17 mouse cellular contexts compared by ENCODE assay signal in genomic region chr8:106888803-106889202, GRCm38 (mm10). TPM values are rescaled to one million over a fixed set of nuclear protein-coding genes. Genes with fewer than 3 reads are reported as not detected.
DNase-seq lines count a peak whose midpoint lies in the region; TF ChIP-seq lines count a peak whose summit lies in the region.
"Had no signal": no experiment of that assay in that cellular context is flagged by ENCODE, and none has a peak within 500 bp of the region (broad histone marks: within the 10 kb centered on the region; RNA-seq: fewer than 3 reads in every experiment).

No protein-coding gene starts in this region.

- no peak overlapping the region for H3K4me3 ChIP-seq in gastrocnemius, adult 2 months
- H3K4me3 ChIP-seq: embryonic facial prominence, embryonic 13.5 days; forebrain, embryonic 13.5 days; heart, adult 2 months; hindbrain, embryonic 12.5 days had no signal

- intact Hi-C loops in gastrocnemius, adult 2 months (cut with DNase I): loop anchor here (5.0 kb wide), 1 partner anchor 192 kb away; no protein-coding TSS in a partner anchor

- DNase-seq in gastrocnemius, adult 2 months: no peak
- DNase-seq in gastrocnemius, postnatal 10 days: no peak
- peak; percentile 42 for DNase-seq in 416B (ENCODE audit: low read depth)
- peak; percentile 30 for DNase-seq in CD4-positive helper T cell, adult 2 months (ENCODE audit: low read depth, low spot score)
- DNase-seq in induced T-regulatory cell, adult 2 months (ENCODE audit: low read depth): peak; percentile 61
- no peak for DNase-seq in thymus, postnatal 4 days
- no peak for DNase-seq in right cerebral cortex, postnatal 10 days (ENCODE audit: low spot score in 2 of 2)
- DNase-seq: adrenal gland, postnatal 10 days; cerebellum, adult 11-12 months; cerebellum, adult 9-10 months; cerebellum, postnatal 25 days; heart, adult 2 months; heart, postnatal 4 days; kidney, adult 8-10 months had no signal

- H3K27ac ChIP-seq in gastrocnemius, adult 2 months: peak overlapping the region; percentile 46; the same call in 1 of the 2 replicates
- H3K27ac ChIP-seq: forebrain, embryonic 13.5 days; heart, adult 2 months; hindbrain, embryonic 12.5 days had no signal

- no peak for TF ChIP-seq CTCF in gastrocnemius, adult 2 months (IDR thresholded peaks at IDR 0.05)

RNA-seq across cellular contexts. Expression of gene Utp4, which starts 4.6 kb away (rescaled TPM):
- 10 to 100 TPM; 20.1 to 24.0 TPM for total RNA-seq in gastrocnemius, adult 2 months (2021)
- 10 to 100 TPM; 18.1 to 21.7 TPM for total RNA-seq in gastrocnemius, postnatal 10 days (2021)

RNA-seq across cellular contexts. Expression of gene Has3, which starts 18.8 kb away (rescaled TPM):
- under 1 TPM; 0.56 to 0.59 TPM for total RNA-seq in gastrocnemius, adult 2 months (2021)
- total RNA-seq in gastrocnemius, postnatal 10 days (2021): 1 to 10 TPM; 2.1 to 3.4 TPM

RNA-seq across cellular contexts. Expression of gene Sntb2, which starts 46.7 kb away (rescaled TPM):
- total RNA-seq in gastrocnemius, adult 2 months (2021): 1 to 10 TPM; 3.5 to 5.1 TPM
- total RNA-seq in gastrocnemius, postnatal 10 days (2021): 10 to 100 TPM; 18.5 to 22.0 TPM

Comparison
In these comparisons a context has a peak if more than half of its experiments do, and no peak if none do; other contexts are left out.
1. DNase-seq: peak in 416B (single experiment), CD4-positive helper T cell, adult 2 months (single experiment) and induced T-regulatory cell, adult 2 months (single experiment); none in gastrocnemius, adult 2 months (single experiment), gastrocnemius, postnatal 10 days (single experiment), thymus, postnatal 4 days (single experiment) and right cerebral cortex, postnatal 10 days (0 of 2).